Mouse (Mus musculus): ENCODE data around the gene Plekha4. TPM values are rescaled to one million over a fixed set of nuclear protein-coding genes. Genes with fewer than 3 reads are reported as not detected.
"Not testable (repeated sequence)": the region's sequence is repeated elsewhere in the genome, so short reads cannot be mapped to it uniquely, and the experiment has no call there.

The Plekha4 gene
- 2.7 and 3.9 TPM in 2 replicates for polyA plus RNA-seq (2015; fragmentation: Nextera tagmentation; extraction: Ambion mirVana)

- Histone ChIP-seq H3K4me3 (replicated peaks; ENCODE audit: low read length) (peak within 1 kb of the TSS; percentile 85), H3K36me3 (ENCODE audit: control insufficient read depth, insufficient read depth, low read length) (0 out of 2 replicates have a peak, but pooled peaks cover 11% of the 10 kb centered on the region), H3K9ac (ENCODE audit: low read length) (peak within 1 kb of the TSS; percentile 95), H3K4me2 (ENCODE audit: low read depth, low read length) (peak within 1 kb of the TSS; percentile 95), H3K9me3 (replicated peaks; ENCODE audit: control insufficient read depth, low read length) (no peaks in the 10 kb centered on the region), H3K27me3 (ENCODE audit: control insufficient read depth, insufficient read depth, low read length) (no peaks in the 10 kb centered on the region), H3K4me1 (ENCODE audit: control insufficient read depth, insufficient read depth, low read length) (peaks cover 46% of the 10 kb centered on the region), H3K27ac (ENCODE audit: low read length) (peak within 1 kb of the TSS; percentile 94)
- under 1% methylated on average over 54 of the region's 54 CpGs for WGBS
- peak; percentile 89 for ATAC-seq (ENCODE audit: insufficient read depth, low FRiP score)
Measured at GRCm38 (mm10) chr7:45525809-45526473, at the start of gene Plekha4, which contains the start of gene Ppp1r15a. Plekha4 (plus strand) TSS chr7:45526330. Ppp1r15a (minus strand) TSS chr7:45526268.

DNA sequence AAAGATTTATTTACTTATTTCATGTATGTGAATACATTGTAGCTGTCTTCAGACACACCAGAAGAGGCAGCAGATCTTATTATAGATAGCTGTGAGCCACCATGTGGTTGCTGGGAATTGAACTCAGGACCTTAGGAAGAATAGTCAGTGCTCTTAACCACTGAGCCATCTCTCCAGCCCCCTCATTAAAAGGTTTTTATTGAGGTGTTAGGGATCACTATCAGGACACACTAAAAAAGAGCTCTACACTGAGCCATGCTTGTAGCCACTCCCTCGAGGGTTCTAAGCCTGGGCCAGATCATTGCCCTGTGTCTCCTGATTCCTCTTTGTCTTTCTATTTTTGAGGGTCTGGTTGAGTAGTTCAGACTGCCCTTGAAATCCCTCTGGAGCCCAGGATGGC is 49.7 kb upstream of the Plekha4 start:
- WGBS: 47% methylated on average over 1 of the region's 1 CpGs

DNA sequence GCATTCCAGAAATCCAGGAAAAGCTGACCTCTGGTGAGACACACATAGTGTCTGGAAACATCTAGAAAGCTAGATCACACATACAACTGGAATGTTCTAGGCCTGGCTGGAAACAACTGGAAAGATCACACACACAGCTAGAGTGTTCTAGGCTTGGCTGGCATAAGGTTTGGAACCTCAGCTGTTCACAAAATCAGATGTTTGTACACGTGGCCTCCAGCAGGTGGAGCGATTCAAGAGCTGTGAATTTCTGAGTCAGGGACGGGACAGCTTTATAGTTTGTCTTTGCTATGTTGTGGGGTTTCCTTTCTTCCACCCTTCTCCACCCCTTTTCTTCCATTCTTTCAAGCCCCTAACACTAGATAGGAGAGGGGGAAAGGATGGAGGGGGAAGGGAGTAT is 49.1 kb upstream of the Plekha4 start:
- no peaks in the 10 kb centered on the region for H3K9me3 ChIP-seq (replicated peaks; ENCODE audit: control insufficient read depth, low read length)
- no peak overlapping the region for H3K27ac ChIP-seq (ENCODE audit: low read length)
- H3K4me3 ChIP-seq (replicated peaks; ENCODE audit: low read length): no peak overlapping the region
- H3K4me1 ChIP-seq (ENCODE audit: control insufficient read depth, insufficient read depth, low read length): 0 out of 2 replicates have a peak, but pooled peaks cover 2% of the 10 kb centered on the region
- no peaks in the 10 kb centered on the region for H3K27me3 ChIP-seq (ENCODE audit: control insufficient read depth, insufficient read depth, low read length)
- no peaks in the 10 kb centered on the region for H3K36me3 ChIP-seq (ENCODE audit: control insufficient read depth, insufficient read depth, low read length)
- ATAC-seq (ENCODE audit: insufficient read depth, low FRiP score): no peak
- no peak overlapping the region for H3K4me2 ChIP-seq (ENCODE audit: low read depth, low read length)
- WGBS: 6% methylated on average over 3 of the region's 3 CpGs
- no peak overlapping the region for H3K9ac ChIP-seq (ENCODE audit: low read length)

More for the DNA sequence above, 49.7 kb upstream of the Plekha4 start:
- Histone ChIP-seq H3K9ac (ENCODE audit: low read length) (no peak overlapping the region), H3K4me3 (replicated peaks; ENCODE audit: low read length) (no peak overlapping the region), H3K4me1 (ENCODE audit: control insufficient read depth, insufficient read depth, low read length) (0 out of 2 replicates have a peak, but pooled peaks cover 2% of the 10 kb centered on the region), H3K27me3 (ENCODE audit: control insufficient read depth, insufficient read depth, low read length) (no peaks in the 10 kb centered on the region), H3K4me2 (ENCODE audit: low read depth, low read length) (no peak overlapping the region), H3K9me3 (replicated peaks; ENCODE audit: control insufficient read depth, low read length) (no peaks in the 10 kb centered on the region), H3K36me3 (ENCODE audit: control insufficient read depth, insufficient read depth, low read length) (no peaks in the 10 kb centered on the region), H3K27ac (ENCODE audit: low read length) (no peak overlapping the region)
- ATAC-seq (ENCODE audit: insufficient read depth, low FRiP score): no peak

DNA sequence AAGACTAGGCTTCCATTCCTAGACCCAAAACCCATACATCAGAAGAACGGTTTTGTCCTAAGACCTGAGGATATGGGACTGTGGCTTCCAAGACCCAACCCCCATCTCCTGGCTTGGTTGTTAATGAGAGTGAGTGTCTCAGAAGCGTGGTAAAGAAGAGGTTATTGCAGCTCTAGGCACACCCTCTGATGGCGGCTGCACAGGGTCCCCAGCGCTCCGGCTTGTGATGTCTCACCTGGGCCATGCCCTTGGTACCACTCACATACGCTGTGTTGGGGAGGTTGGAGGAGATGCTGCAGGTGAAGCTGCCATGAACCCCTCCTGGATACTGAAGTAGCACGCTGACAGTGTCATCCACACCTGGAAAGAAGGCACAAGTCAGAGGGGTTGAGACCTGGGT is 47.4 kb upstream of the Plekha4 start:
- ATAC-seq (ENCODE audit: insufficient read depth, low FRiP score): no peak
- H3K36me3 ChIP-seq (ENCODE audit: control insufficient read depth, insufficient read depth, low read length): no peaks in the 10 kb centered on the region
- H3K9me3 ChIP-seq (replicated peaks; ENCODE audit: control insufficient read depth, low read length): no peaks in the 10 kb centered on the region
- no peak overlapping the region for H3K4me3 ChIP-seq (replicated peaks; ENCODE audit: low read length)
- WGBS: 93% methylated on average over 7 of the region's 7 CpGs
- H3K4me1 ChIP-seq (ENCODE audit: control insufficient read depth, insufficient read depth, low read length): 0 out of 2 replicates have a peak, but pooled peaks cover 2% of the 10 kb centered on the region
- no peaks in the 10 kb centered on the region for H3K27me3 ChIP-seq (ENCODE audit: control insufficient read depth, insufficient read depth, low read length)
- H3K9ac ChIP-seq (ENCODE audit: low read length): no peak overlapping the region
- no peak overlapping the region for H3K27ac ChIP-seq (ENCODE audit: low read length)
- H3K4me2 ChIP-seq (ENCODE audit: low read depth, low read length): no peak overlapping the region

- not testable (repeated sequence) for H3K27me3 ChIP-seq (ENCODE audit: control insufficient read depth, insufficient read depth, low read length); ATAC-seq (ENCODE audit: insufficient read depth, low FRiP score); H3K4me3 ChIP-seq (replicated peaks; ENCODE audit: low read length); H3K27ac ChIP-seq (ENCODE audit: low read length); H3K4me1 ChIP-seq (ENCODE audit: control insufficient read depth, insufficient read depth, low read length); H3K36me3 ChIP-seq (ENCODE audit: control insufficient read depth, insufficient read depth, low read length); H3K9ac ChIP-seq (ENCODE audit: low read length); H3K4me2 ChIP-seq (ENCODE audit: low read depth, low read length); H3K9me3 ChIP-seq (replicated peaks; ENCODE audit: control insufficient read depth, low read length)
- WGBS: 74% methylated on average over 3 of the region's 4 CpGs
Measured at GRCm38 (mm10) chr7:45480310-45480709, 45.8 kb upstream of the Plekha4 start.

GRCm38 (mm10) chr7:45481374-45481927 is 44.7 kb upstream of the Plekha4 start, which contains the start of gene Tulp2:
Tulp2 (plus strand) TSS chr7:45481877.
- Histone ChIP-seq H3K4me2 (ENCODE audit: low read depth, low read length) (no peak within 1 kb of the TSS), H3K4me1 (ENCODE audit: control insufficient read depth, insufficient read depth, low read length) (0 out of 2 replicates have a peak, but pooled peaks cover 2% of the 10 kb centered on the region), H3K9me3 (replicated peaks; ENCODE audit: control insufficient read depth, low read length) (no peaks in the 10 kb centered on the region), H3K36me3 (ENCODE audit: control insufficient read depth, insufficient read depth, low read length) (no peaks in the 10 kb centered on the region), H3K4me3 (replicated peaks; ENCODE audit: low read length) (no peak within 1 kb of the TSS), H3K27ac (ENCODE audit: low read length) (no peak within 1 kb of the TSS), H3K27me3 (ENCODE audit: control insufficient read depth, insufficient read depth, low read length) (no peaks in the 10 kb centered on the region), H3K9ac (ENCODE audit: low read length) (no peak within 1 kb of the TSS)
- 53% methylated on average over 15 of the region's 15 CpGs for WGBS
- ATAC-seq (ENCODE audit: insufficient read depth, low FRiP score): peak; percentile 84

- Histone ChIP-seq H3K36me3 (ENCODE audit: control insufficient read depth, insufficient read depth, low read length) (no peaks in the 10 kb centered on the region), H3K4me1 (ENCODE audit: control insufficient read depth, insufficient read depth, low read length) (0 out of 2 replicates have a peak, but pooled peaks cover 2% of the 10 kb centered on the region), H3K9me3 (replicated peaks; ENCODE audit: control insufficient read depth, low read length) (no peaks in the 10 kb centered on the region), H3K27me3 (ENCODE audit: control insufficient read depth, insufficient read depth, low read length) (no peaks in the 10 kb centered on the region), H3K4me2 (ENCODE audit: low read depth, low read length) (no peak overlapping the region), H3K9ac (ENCODE audit: low read length) (no peak overlapping the region), H3K4me3 (replicated peaks; ENCODE audit: low read length) (no peak overlapping the region), H3K27ac (ENCODE audit: low read length) (no peak overlapping the region)
- 74% methylated on average over 1 of the region's 1 CpGs for WGBS
- ATAC-seq (ENCODE audit: insufficient read depth, low FRiP score): no peak
Measured at GRCm38 (mm10) chr7:45482166-45482565, 44.0 kb upstream of the Plekha4 start.

DNA sequence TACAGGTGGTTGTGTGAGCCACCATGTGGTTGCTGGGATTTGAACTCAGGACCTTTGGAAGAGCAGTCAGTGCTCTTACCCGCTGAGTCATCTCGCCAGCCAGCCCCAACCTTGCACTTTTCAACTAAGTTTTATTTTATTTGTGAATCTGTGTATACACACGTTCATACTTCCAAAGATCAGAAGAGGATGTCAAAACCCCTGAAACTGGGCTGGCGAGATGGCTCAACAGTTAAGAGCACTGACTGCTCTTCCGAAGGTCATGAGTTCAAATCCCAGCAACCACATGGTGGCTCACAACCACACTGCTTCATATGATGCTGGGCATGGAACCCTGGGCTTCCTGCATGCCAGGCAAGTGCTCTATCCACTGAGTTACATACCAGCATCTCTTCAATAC is 41.1 kb upstream of the Plekha4 start:
- H3K4me1 ChIP-seq (ENCODE audit: control insufficient read depth, insufficient read depth, low read length); H3K36me3 ChIP-seq (ENCODE audit: control insufficient read depth, insufficient read depth, low read length); H3K9ac ChIP-seq (ENCODE audit: low read length); H3K27ac ChIP-seq (ENCODE audit: low read length); H3K4me2 ChIP-seq (ENCODE audit: low read depth, low read length); H3K4me3 ChIP-seq (replicated peaks; ENCODE audit: low read length); ATAC-seq (ENCODE audit: insufficient read depth, low FRiP score); H3K27me3 ChIP-seq (ENCODE audit: control insufficient read depth, insufficient read depth, low read length); H3K9me3 ChIP-seq (replicated peaks; ENCODE audit: control insufficient read depth, low read length): not testable (repeated sequence)
- 87% methylated on average over 5 of the region's 5 CpGs for WGBS

DNA sequence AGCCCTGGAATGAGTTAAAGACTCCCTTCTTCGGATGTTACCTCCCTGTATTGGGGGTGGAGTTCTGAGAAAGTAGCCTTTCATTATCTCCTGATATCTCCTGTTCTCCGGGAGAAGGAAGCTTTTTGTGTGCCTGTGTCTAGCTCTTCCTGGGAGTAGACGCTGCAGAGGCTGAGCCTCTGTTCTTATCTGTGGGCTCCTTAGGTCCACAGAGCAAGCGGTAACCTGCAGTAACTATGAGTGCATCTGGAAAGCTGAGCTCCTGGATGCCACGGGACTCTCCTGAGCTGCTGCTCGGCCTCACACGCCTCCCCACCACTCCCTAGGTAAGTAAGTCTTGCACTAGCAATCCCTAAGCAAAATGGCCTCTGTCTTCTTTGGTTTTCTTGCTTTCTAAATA is 40.0 kb upstream of the Plekha4 start:
- Histone ChIP-seq H3K4me2 (ENCODE audit: low read depth, low read length) (no peak overlapping the region), H3K4me1 (ENCODE audit: control insufficient read depth, insufficient read depth, low read length) (peaks cover 4% of the 10 kb centered on the region), H3K4me3 (replicated peaks; ENCODE audit: low read length) (no peak overlapping the region), H3K9ac (ENCODE audit: low read length) (no peak overlapping the region), H3K27ac (ENCODE audit: low read length) (no peak overlapping the region), H3K9me3 (replicated peaks; ENCODE audit: control insufficient read depth, low read length) (no peaks in the 10 kb centered on the region), H3K36me3 (ENCODE audit: control insufficient read depth, insufficient read depth, low read length) (no peaks in the 10 kb centered on the region), H3K27me3 (ENCODE audit: control insufficient read depth, insufficient read depth, low read length) (no peaks in the 10 kb centered on the region)
- WGBS: 53% methylated on average over 7 of the region's 7 CpGs
- no peak for ATAC-seq (ENCODE audit: insufficient read depth, low FRiP score)
